Mouse (Mus musculus) heart, embryonic 11.5 days (tissue): ENCODE results near the gene Syt7. TPM values are rescaled to one million over a fixed set of nuclear protein-coding genes. Genes with fewer than 3 reads are reported as not detected.

Source experiments
- ATAC-seq: fragments of 200-750 bp; cut with Nextera tagmentation; replicated peaks from 2 replicates; pipeline ENCODE4 v1.8.0; 2017; ENCODE audit warnings: moderate library complexity; ENCODE audit not compliant: insufficient number of reproducible peaks, low FRiP score, low TSS enrichment
- H3K27ac ChIP-seq: fragments of 300-500 bp; sonication (generic); 2 replicates; pipeline ENCODE4 v1.5.1; 2014; ENCODE audit warnings: mild to moderate bottlenecking, low read depth, low read length
- H3K27me3 ChIP-seq: fragments of 300-500 bp; sonication (generic); 2 replicates; pipeline ENCODE4 v1.6.1; 2014; ENCODE audit warnings: mild to moderate bottlenecking, low read length, mixed read lengths; ENCODE audit not compliant: control insufficient read depth, insufficient read depth
- H3K36me3 ChIP-seq: fragments of 300-500 bp; sonication (generic); 2 replicates; pipeline ENCODE4 v1.6.1; 2014; ENCODE audit warnings: mild to moderate bottlenecking, low read length, moderate library complexity, mixed read lengths; ENCODE audit not compliant: control insufficient read depth, insufficient read depth
- H3K4me1 ChIP-seq: fragments of 300-500 bp; sonication (generic); 2 replicates; pipeline ENCODE4 v1.6.1; 2014; ENCODE audit warnings: low read length; ENCODE audit not compliant: control insufficient read depth, insufficient read depth
- H3K4me2 ChIP-seq: fragments of 300-500 bp; sonication (generic); 2 replicates; pipeline ENCODE4 v1.6.1; 2014; ENCODE audit warnings: mild to moderate bottlenecking, moderate library complexity
- H3K4me3 ChIP-seq: fragments of 300-500 bp; sonication (generic); 2 replicates; pipeline ENCODE4 v1.5.1; 2014; ENCODE audit warnings: low read depth, low read length
- H3K9ac ChIP-seq: fragments of 300-500 bp; sonication (generic); 2 replicates; pipeline ENCODE4 v1.6.1; 2014; ENCODE audit warnings: mild to moderate bottlenecking, low read depth, low read length, moderate library complexity
- H3K9me3 ChIP-seq: fragments of 300-500 bp; sonication (generic); replicated peaks from 2 replicates; pipeline ENCODE4 v1.6.1; 2016; ENCODE audit warnings: low read length; ENCODE audit not compliant: control insufficient read depth
- WGBS: fragments of 180-500 bp; shearing (Covaris S2); extraction: QIAGEN DNeasy Blood & Tissue Kit; methylation state at CpG from one replicate; pipeline ENCODE4 v1.1.7; 2014; ENCODE audit not compliant: insufficient replicate concordance; 5-methylcytosine and 5-hydroxymethylcytosine counted together
- polyA plus RNA-seq: library from polyadenylated mRNA; unstranded; fragments of >200 nt; fragmentation: Nextera tagmentation; extraction: Ambion mirVana; gene quantifications from 2 replicates; pipeline ENCODE4 v1.2.1, GENCODE M21; 2014

Gene Syt7
- polyA plus RNA-seq, 1 experiment from 2014 or later, result 1.2 TPM

DNA sequence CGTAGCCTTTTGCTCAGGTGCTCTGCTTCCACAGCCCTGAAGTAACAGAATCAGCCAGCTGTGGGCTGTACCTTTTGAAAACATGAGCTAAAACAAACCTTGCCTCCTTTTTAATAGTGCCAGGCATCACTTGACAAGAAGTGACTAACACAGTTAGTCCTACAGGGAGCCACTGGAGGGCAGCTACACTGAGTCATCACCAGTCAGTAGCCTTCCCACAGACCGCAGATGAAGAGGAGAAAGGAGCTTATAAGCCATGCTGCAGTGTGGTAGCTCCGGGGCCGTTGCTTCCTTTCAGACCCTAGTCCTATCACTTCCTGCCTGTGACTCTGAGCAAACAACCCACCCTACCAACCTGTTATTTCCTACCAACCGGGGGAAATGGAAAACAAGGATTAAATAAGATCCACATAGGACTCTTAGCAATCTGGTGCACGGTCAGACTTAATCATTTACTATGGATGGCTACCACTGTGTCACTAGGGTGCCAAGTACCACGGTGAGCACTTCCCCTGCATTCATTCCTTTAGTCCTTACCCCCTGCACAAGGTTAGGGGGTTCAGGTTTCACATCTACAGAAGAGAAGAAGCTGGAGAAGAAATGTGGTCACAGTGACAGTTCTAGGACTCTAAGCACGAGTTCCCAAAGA, 108.7 kb downstream of the Syt7 start:
- H3K27ac ChIP-seq, result no peak overlapping the region
- no peak overlapping the region for H3K4me3 ChIP-seq
- WGBS, result 46% methylated on average over 8 of the region's 8 CpGs

DNA sequence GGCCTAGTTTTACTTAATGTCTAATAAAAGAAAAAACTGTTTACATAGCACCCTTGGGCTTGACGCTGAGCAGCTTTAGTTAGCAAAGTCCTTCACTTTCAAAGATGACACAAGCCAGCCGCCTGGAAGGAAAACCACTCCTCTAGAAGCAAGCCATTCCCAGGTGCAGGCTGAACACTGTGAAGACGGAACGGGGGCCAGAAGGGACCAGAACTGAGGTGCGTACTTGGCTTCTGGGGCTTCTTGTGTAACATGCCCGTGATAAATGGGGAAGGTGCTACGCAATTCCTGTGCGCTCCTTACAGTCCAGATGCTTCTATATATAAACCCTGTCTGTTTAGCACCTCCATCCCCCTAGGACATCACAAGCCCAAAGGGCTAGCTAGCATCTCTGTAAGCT, 111.7 kb downstream of the Syt7 start:
- Histone ChIP-seq H3K36me3 (peaks cover 15% of the 10 kb centered on the region), H3K9me3 (no peaks in the 10 kb centered on the region), H3K4me3 (no peak overlapping the region), H3K9ac (no peak overlapping the region), H3K27ac (no peak overlapping the region), H3K4me1 (no peaks in the 10 kb centered on the region), H3K4me2 (no peak overlapping the region), H3K27me3 (no peaks in the 10 kb centered on the region)
- ATAC-seq, result no peak
- 78% methylated on average over 8 of the region's 8 CpGs for WGBS

More for the DNA sequence above, 108.7 kb downstream of the Syt7 start:
- 0 out of 2 replicates have a peak, but pooled peaks cover 4% of the 10 kb centered on the region for H3K27me3 ChIP-seq
- no peaks in the 10 kb centered on the region for H3K9me3 ChIP-seq
- ATAC-seq, result no peak
- no peak overlapping the region for H3K4me2 ChIP-seq
- H3K4me1 ChIP-seq, result peaks cover 1% of the 10 kb centered on the region; the same call in 1 of the 2 replicates
- no peak overlapping the region for H3K9ac ChIP-seq
- H3K36me3 ChIP-seq, result peaks cover 10% of the 10 kb centered on the region

DNA sequence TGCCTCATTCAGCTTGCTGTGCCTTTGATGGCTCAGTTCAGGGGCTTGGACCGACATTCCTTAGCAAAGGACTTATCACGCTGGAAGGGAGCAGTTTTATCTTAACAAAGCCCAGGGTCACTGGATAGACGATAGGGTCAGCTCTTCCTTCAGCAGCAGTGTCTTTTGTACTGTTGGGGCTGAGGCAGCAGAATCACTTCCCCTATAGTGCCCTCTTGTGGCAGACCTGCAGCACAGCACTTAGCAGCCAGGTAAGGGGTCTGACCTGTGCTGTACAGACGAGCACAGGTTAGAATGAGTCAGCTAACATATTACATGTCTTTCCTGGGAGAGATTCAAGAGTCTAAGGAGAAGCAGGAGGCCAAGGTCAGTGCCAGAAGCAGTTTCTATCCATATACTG, 113.7 kb downstream of the Syt7 start:
- Histone ChIP-seq H3K36me3 (peaks cover 15% of the 10 kb centered on the region), H3K9me3 (no peaks in the 10 kb centered on the region)
- ATAC-seq, result no peak

More for the DNA sequence above, 113.7 kb downstream of the Syt7 start:
- Histone ChIP-seq H3K27me3 (no peaks in the 10 kb centered on the region), H3K4me3 (no peak overlapping the region), H3K9ac (no peak overlapping the region), H3K4me2 (no peak overlapping the region), H3K27ac (no peak overlapping the region), H3K4me1 (no peaks in the 10 kb centered on the region)
- 11% methylated on average over 4 of the region's 4 CpGs for WGBS

Other genes with a start within 250 kb of the Syt7 start
- gene Fads1, start 206.2 kb upstream of the Syt7 start, polyA plus RNA-seq, result 64.6 and 65.8 TPM in 2 replicates
- gene Tmem258, start 185.1 kb upstream of the Syt7 start, polyA plus RNA-seq, result 412 and 418 TPM in 2 replicates
- gene Fen1, start 184.9 kb upstream of the Syt7 start, polyA plus RNA-seq, result 59.3 and 70.9 TPM in 2 replicates
- 22.7 and 23.0 TPM in 2 replicates for gene Myrf, start 148.3 kb upstream of the Syt7 start, polyA plus RNA-seq
- 0.66 and 0.79 TPM in 2 replicates for gene Dagla, start 84.2 kb upstream of the Syt7 start, polyA plus RNA-seq
- 0.19 TPM in 1 of 2 replicates, not detected in the other for gene Lrrc10b, start 68.4 kb downstream of the Syt7 start, polyA plus RNA-seq
- not detected in 2 replicates for gene Ppp1r32, start 93.8 kb downstream of the Syt7 start, polyA plus RNA-seq
- gene Cpsf7, start 136.2 kb downstream of the Syt7 start, polyA plus RNA-seq, result 39.3 and 41.2 TPM in 2 replicates
- 51.7 and 62.6 TPM in 2 replicates for gene Sdhaf2, start 137.1 kb downstream of the Syt7 start, polyA plus RNA-seq
- gene Tmem216, start 167.1 kb downstream of the Syt7 start, polyA plus RNA-seq, result 22.9 and 24.4 TPM in 2 replicates
- 12.8 and 14.3 TPM in 2 replicates for gene Cyb561a3, start 188.1 kb downstream of the Syt7 start, polyA plus RNA-seq
- 31.7 and 32.0 TPM in 2 replicates for gene Tmem138, start 188.3 kb downstream of the Syt7 start, polyA plus RNA-seq
- 265 and 328 TPM in 2 replicates for gene Ddb1, start 216.2 kb downstream of the Syt7 start, polyA plus RNA-seq
- gene Tkfc, start 216.6 kb downstream of the Syt7 start, polyA plus RNA-seq, result 13.6 and 14.3 TPM in 2 replicates
- 0.46 and 0.55 TPM in 2 replicates for gene Vwce, start 245.1 kb downstream of the Syt7 start, polyA plus RNA-seq